Mouse (Mus musculus) hindbrain, embryonic 16.5 days (tissue): Measurements from ENCODE around the gene Zranb3. TPM values are rescaled to one million over a fixed set of nuclear protein-coding genes. Genes with fewer than 3 reads are reported as not detected.
A peak's percentile ranks its signal among the peaks of the same experiment; 100 is the strongest.

Experiments used
- ATAC-seq: fragments of 200-750 bp; cut with Nextera tagmentation; 2 replicates; pipeline ENCODE4 v1.8.0; 2017; ENCODE audit warnings: moderate TSS enrichment, moderate library complexity
- H3K27ac ChIP-seq: fragments of 300-500 bp; sonication (generic); 2 replicates; pipeline ENCODE4 v1.5.1; 2014; ENCODE audit warnings: low read depth, mild to moderate bottlenecking, control low read depth, low read length, moderate library complexity
- H3K27me3 ChIP-seq: fragments of 300-500 bp; sonication (generic); replicated peaks from 2 replicates; pipeline ENCODE4 v1.6.1; 2014; ENCODE audit warnings: low read length; ENCODE audit not compliant: control insufficient read depth, insufficient read depth
- H3K36me3 ChIP-seq: fragments of 300-500 bp; sonication (generic); 2 replicates; pipeline ENCODE4 v1.6.1; 2014; ENCODE audit warnings: mild to moderate bottlenecking, low read length, moderate library complexity, mixed read lengths; ENCODE audit not compliant: control insufficient read depth, insufficient read depth
- H3K4me1 ChIP-seq: fragments of 300-500 bp; sonication (generic); 2 replicates; pipeline ENCODE4 v1.6.1; 2014; ENCODE audit warnings: low read depth, low read length; ENCODE audit not compliant: control insufficient read depth, insufficient read depth
- H3K4me2 ChIP-seq: fragments of 300-500 bp; sonication (generic); 2 replicates; pipeline ENCODE4 v1.6.1; 2014; ENCODE audit warnings: mild to moderate bottlenecking, low read length, control low read depth, moderate library complexity
- H3K4me3 ChIP-seq: fragments of 300-500 bp; sonication (generic); 2 replicates; pipeline ENCODE4 v1.5.1; 2014; ENCODE audit warnings: mild to moderate bottlenecking, low read length, control low read depth, moderate library complexity
- H3K9ac ChIP-seq: fragments of 300-500 bp; sonication (generic); 2 replicates; pipeline ENCODE4 v1.6.1; 2014; ENCODE audit warnings: low read depth, mild to moderate bottlenecking, control low read depth, low read length, moderate library complexity
- H3K9me3 ChIP-seq: fragments of 300-500 bp; sonication (generic); 2 replicates; pipeline ENCODE4 v1.6.1; 2014; ENCODE audit warnings: mild to moderate bottlenecking, low read length, moderate library complexity; ENCODE audit not compliant: control insufficient read depth
- WGBS: fragments of 180-500 bp; shearing (Covaris S2); extraction: QIAGEN DNeasy Blood & Tissue Kit; methylation state at CpG from one replicate; pipeline ENCODE4 v1.1.7; 2014; 5-methylcytosine and 5-hydroxymethylcytosine counted together
- polyA plus RNA-seq: library from polyadenylated mRNA; unstranded; fragments of >200 nt; fragmentation: Nextera tagmentation; extraction: Ambion mirVana; gene quantifications from 2 replicates; pipeline ENCODE4 v1.2.1, GENCODE M21; 2015

Zranb3 gene
- polyA plus RNA-seq, 1 experiment from 2014 or later, result 3.3 TPM

DNA sequence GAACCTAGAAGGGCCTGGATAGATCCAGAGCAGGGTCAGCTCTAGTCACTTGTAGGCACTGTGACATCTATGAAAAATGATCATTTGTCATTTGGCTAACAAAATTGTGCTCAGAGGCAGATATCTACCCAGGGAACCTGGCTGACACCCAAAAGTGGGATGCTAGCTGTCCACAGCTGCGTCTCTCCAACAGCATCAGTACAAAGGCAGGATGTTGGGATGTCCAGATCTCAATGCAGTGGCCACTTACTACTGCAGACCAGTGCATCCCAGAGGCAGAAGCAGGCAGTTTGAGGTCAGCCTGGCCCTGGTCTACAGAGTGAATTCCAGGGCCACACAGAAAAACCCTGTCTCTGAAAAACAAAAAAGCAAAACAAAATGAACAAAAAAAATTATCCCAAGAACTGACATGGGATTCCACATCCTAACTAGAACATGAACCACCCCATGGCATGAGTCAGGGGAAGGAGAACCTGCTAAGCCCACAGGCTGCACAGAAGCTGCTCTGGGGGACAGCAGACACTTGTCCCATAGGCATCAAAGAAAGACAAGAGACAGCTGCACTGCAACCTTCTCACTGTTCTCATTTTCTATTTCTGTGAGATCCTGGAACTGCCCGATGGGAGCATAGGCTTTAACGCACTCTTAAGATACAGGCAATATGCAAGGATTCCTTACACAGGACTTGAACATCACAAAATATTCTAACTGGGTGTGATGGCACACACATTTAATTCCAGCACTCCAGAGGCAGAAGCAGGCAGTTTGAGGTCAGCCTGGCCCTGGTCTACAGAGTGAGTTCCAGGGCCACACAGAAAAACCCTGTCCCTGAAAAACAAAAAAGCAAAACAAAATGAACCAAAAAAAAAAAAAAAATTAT, 156.9 kb downstream of the Zranb3 start:
- Histone ChIP-seq H3K4me2 (no peak overlapping the region), H3K4me1 (no peaks in the 10 kb centered on the region), H3K27me3 (no peaks in the 10 kb centered on the region), H3K36me3 (peaks cover 21% of the 10 kb centered on the region), H3K9me3 (no peaks in the 10 kb centered on the region), H3K4me3 (no peak overlapping the region), H3K27ac (no peak overlapping the region), H3K9ac (no peak overlapping the region)
- 70% methylated on average over 3 of the region's 3 CpGs for WGBS
- ATAC-seq, result peak; percentile 25; the same call in 1 of the 2 replicates

DNA sequence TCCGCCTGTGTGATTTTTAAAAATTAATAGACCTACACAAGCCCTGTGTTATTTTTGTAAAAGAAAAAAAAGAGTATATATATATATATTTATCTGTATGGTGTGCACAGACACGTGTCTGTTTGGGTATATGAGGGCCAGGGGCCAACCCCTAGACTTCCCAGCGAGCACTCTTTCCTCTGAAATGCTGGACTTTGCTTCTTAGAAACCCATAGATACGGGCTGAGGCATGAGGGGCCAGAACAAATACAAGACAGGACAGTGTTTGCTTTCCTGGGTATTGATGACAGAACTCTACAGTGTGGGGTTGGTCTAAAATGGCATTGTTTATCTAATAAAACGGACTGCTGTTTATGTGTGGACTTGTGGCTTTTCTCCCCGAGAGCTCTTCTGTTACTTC, 159.3 kb downstream of the Zranb3 start:
- no peak overlapping the region for H3K9ac ChIP-seq
- H3K4me3 ChIP-seq, result no peak overlapping the region
- WGBS, result 88% methylated on average over 6 of the region's 6 CpGs
- no peak overlapping the region for H3K4me2 ChIP-seq
- ATAC-seq, result no peak
- H3K36me3 ChIP-seq, result peaks cover 39% of the 10 kb centered on the region
- no peaks in the 10 kb centered on the region for H3K27me3 ChIP-seq
- no peaks in the 10 kb centered on the region for H3K9me3 ChIP-seq
- no peak overlapping the region for H3K27ac ChIP-seq
- no peaks in the 10 kb centered on the region for H3K4me1 ChIP-seq

GRCm38 (mm10) chr1:127942231-127942630, 160.6 kb downstream of the Zranb3 start:
- 97% methylated on average over 10 of the region's 10 CpGs for WGBS
- no peak overlapping the region for H3K4me3 ChIP-seq
- no peak overlapping the region for H3K9ac ChIP-seq
- peaks cover 50% of the 10 kb centered on the region for H3K36me3 ChIP-seq
- H3K27ac ChIP-seq, result no peak overlapping the region
- H3K4me2 ChIP-seq, result no peak overlapping the region
- no peaks in the 10 kb centered on the region for H3K4me1 ChIP-seq
- no peak for ATAC-seq
- H3K9me3 ChIP-seq, result no peaks in the 10 kb centered on the region
- no peaks in the 10 kb centered on the region for H3K27me3 ChIP-seq

GRCm38 (mm10) chr1:127937277-127937676, 165.6 kb downstream of the Zranb3 start:
- no peak for ATAC-seq
- Histone ChIP-seq H3K4me1 (no peaks in the 10 kb centered on the region), H3K4me2 (no peak overlapping the region), H3K9me3 (no peaks in the 10 kb centered on the region), H3K36me3 (peaks cover 42% of the 10 kb centered on the region), H3K27ac (no peak overlapping the region), H3K27me3 (no peaks in the 10 kb centered on the region), H3K9ac (no peak overlapping the region), H3K4me3 (no peak overlapping the region)
- 80% methylated on average over 8 of the region's 8 CpGs for WGBS

DNA sequence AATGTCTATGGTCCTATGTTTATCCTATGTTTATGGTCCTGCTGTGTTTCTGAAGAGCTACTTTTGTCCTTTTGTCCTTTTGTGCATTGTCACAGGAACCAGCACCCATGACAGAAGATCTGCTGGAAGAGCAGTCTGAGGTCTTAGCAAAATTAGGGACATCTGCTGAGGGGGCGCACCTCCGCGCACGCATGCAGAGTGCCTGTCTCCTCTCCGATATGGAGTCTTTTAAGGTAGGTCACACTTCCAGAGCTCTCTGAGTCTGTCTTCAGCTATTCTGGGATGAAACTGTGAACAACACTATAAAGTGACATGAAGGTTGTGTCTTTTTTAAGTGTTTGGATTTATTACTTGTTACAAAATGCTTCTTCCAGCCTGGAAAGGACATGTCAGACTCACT, 168.5 kb downstream of the Zranb3 start:
- H3K27me3 ChIP-seq, result no peaks in the 10 kb centered on the region
- no peak overlapping the region for H3K27ac ChIP-seq
- no peaks in the 10 kb centered on the region for H3K9me3 ChIP-seq
- peaks cover 33% of the 10 kb centered on the region for H3K36me3 ChIP-seq
- 97% methylated on average over 5 of the region's 5 CpGs for WGBS
- no peak overlapping the region for H3K4me2 ChIP-seq
- ATAC-seq, result no peak
- H3K4me1 ChIP-seq, result no peaks in the 10 kb centered on the region
- H3K9ac ChIP-seq, result no peak overlapping the region
- H3K4me3 ChIP-seq, result no peak overlapping the region

GRCm38 (mm10) chr1:127933405-127933804, 169.4 kb downstream of the Zranb3 start:
- no peak overlapping the region for H3K4me2 ChIP-seq
- H3K27me3 ChIP-seq, result no peaks in the 10 kb centered on the region
- no peaks in the 10 kb centered on the region for H3K4me1 ChIP-seq
- H3K36me3 ChIP-seq, result peaks cover 24% of the 10 kb centered on the region
- H3K27ac ChIP-seq, result no peak overlapping the region
- no peak overlapping the region for H3K4me3 ChIP-seq
- no peak overlapping the region for H3K9ac ChIP-seq
- WGBS, result 93% methylated on average over 2 of the region's 2 CpGs
- no peak for ATAC-seq
- no peaks in the 10 kb centered on the region for H3K9me3 ChIP-seq

GRCm38 (mm10) chr1:127915802-127916201, 187.0 kb downstream of the Zranb3 start:
- Histone ChIP-seq H3K4me3 (no peak overlapping the region), H3K4me2 (no peak overlapping the region), H3K9me3 (no peaks in the 10 kb centered on the region), H3K27me3 (no peaks in the 10 kb centered on the region), H3K36me3 (peaks cover 7% of the 10 kb centered on the region), H3K27ac (no peak overlapping the region), H3K9ac (no peak overlapping the region), H3K4me1 (no peaks in the 10 kb centered on the region)
- 76% methylated on average over 1 of the region's 1 CpGs for WGBS
- ATAC-seq, result no peak

GRCm38 (mm10) chr1:127915316-127915715, 187.5 kb downstream of the Zranb3 start:
- no peaks in the 10 kb centered on the region for H3K27me3 ChIP-seq
- no peak overlapping the region for H3K4me2 ChIP-seq
- no peaks in the 10 kb centered on the region for H3K9me3 ChIP-seq
- WGBS, result 90% methylated on average over 6 of the region's 6 CpGs
- H3K27ac ChIP-seq, result no peak overlapping the region
- H3K36me3 ChIP-seq, result peaks cover 6% of the 10 kb centered on the region; the same call in 1 of the 2 replicates
- H3K4me3 ChIP-seq, result no peak overlapping the region
- ATAC-seq, result no peak
- H3K9ac ChIP-seq, result no peak overlapping the region
- no peaks in the 10 kb centered on the region for H3K4me1 ChIP-seq

GRCm38 (mm10) chr1:127913116-127913515, 189.7 kb downstream of the Zranb3 start:
- no peaks in the 10 kb centered on the region for H3K27me3 ChIP-seq

More at GRCm38 (mm10) chr1:127913116-127913515, 189.7 kb downstream of the Zranb3 start:
- WGBS, result 82% methylated on average over 4 of the region's 4 CpGs
- Histone ChIP-seq H3K27ac (no peak overlapping the region), H3K36me3 (peaks cover 2% of the 10 kb centered on the region; the same call in 1 of the 2 replicates), H3K4me1 (no peaks in the 10 kb centered on the region), H3K4me3 (no peak overlapping the region), H3K9me3 (no peaks in the 10 kb centered on the region), H3K9ac (no peak overlapping the region), H3K4me2 (no peak overlapping the region)
- no peak for ATAC-seq
